ENCODE assay signal across 8 mouse cellular contexts in the genomic region with DNA sequence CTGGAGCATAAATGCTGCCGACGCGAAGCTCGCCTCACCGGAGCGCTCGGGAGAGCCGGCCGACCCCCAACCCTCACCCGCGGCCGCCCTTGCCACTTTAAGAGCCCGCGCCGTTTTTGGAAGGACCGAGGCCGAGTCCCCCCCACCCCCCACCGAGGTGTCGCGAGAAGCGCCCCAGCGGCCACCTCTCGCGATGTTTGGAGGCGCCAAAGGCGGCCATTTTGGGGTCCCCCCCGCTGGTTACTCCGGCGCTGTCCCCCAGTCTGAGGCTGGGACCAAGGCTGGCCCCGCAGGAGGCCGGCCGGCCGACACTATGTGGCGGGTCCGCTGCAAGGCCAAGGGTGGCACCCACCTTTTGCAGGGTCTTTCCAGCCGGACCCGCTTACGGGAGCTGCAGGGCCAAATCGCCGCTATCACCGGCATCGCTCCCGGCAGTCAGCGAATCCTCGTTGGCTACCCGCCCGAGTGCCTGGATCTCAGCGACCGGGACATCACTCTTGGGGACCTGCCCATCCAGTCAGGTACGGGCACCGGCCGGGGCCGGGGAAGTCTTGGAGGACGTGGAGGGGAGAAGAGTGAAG. TPM values are rescaled to one million over a fixed set of nuclear protein-coding genes. Genes with fewer than 3 reads are reported as not detected.
DNase-seq lines count a peak whose midpoint lies in the region; ATAC-seq and TF ChIP-seq lines count a peak whose summit lies in the region.

Gene Yod1, plus strand, starts transcription at position 37 of the 581 bp plus-strand sequence.

- no peak for TF ChIP-seq CTCF in lung, postnatal 0 days (IDR thresholded peaks at IDR 0.05)

- WGBS in hindbrain, embryonic 11.5 days, result under 1% methylated on average over 46 of the region's 54 CpGs
- WGBS in lung, postnatal 0 days, result under 1% methylated on average over 53 of the region's 54 CpGs

- peak; percentile 98 for DNase-seq in NIH3T3 (ENCODE audit: low read depth)
- DNase-seq in cerebellum, adult 9-11 months, result peak; percentile 91
- peak; percentile 57 to 86 for DNase-seq in frontal cortex, adult 2 months (ENCODE audit: extremely low spot score in 1 of 2, low spot score in 1 of 2)
- peak; percentile 95 for DNase-seq in hindbrain, embryonic 11.5 days (ENCODE audit: low spot score)
- DNase-seq in layer of hippocampus, postnatal 10 days (ENCODE audit: low spot score in 2 of 2), result peak; percentile 91 to 94
- DNase-seq in lung, postnatal 0 days (ENCODE audit: low spot score), result peak; percentile 92
- DNase-seq in ovary, postnatal 10 days (ENCODE audit: low spot score), result peak; percentile 80
- DNase-seq in thymus, postnatal 0 days (ENCODE audit: low spot score), result peak; percentile 94

- peak; percentile 82 for ATAC-seq in hindbrain, embryonic 11.5 days (ENCODE audit: low FRiP score)
- ATAC-seq in lung, postnatal 0 days, result peak; percentile 77

- TF ChIP-seq EP300 in lung, postnatal 0 days (IDR thresholded peaks at IDR 0.05), result peak; percentile 86

- H3K4me1 ChIP-seq in hindbrain, embryonic 11.5 days (replicated peaks; ENCODE audit: control insufficient read depth, insufficient read depth, low read length), result no peaks in the 10 kb centered on the region
- peaks cover 7% of the 10 kb centered on the region; the same call in 1 of the 2 replicates for H3K4me1 ChIP-seq in lung, postnatal 0 days (ENCODE audit: insufficient read depth, low read depth, low read length)

- H3K9me3 ChIP-seq in hindbrain, embryonic 11.5 days (ENCODE audit: control insufficient read depth, low read length), result no peaks in the 10 kb centered on the region
- no peaks in the 10 kb centered on the region for H3K9me3 ChIP-seq in lung, postnatal 0 days (ENCODE audit: low read length)

- no peaks in the 10 kb centered on the region for H3K27me3 ChIP-seq in hindbrain, embryonic 11.5 days (ENCODE audit: control insufficient read depth, insufficient read depth, low read length)
- H3K27me3 ChIP-seq in lung, postnatal 0 days (replicated peaks; ENCODE audit: insufficient read depth, low read length), result no peaks in the 10 kb centered on the region

- H3K4me3 ChIP-seq in hindbrain, embryonic 11.5 days (ENCODE audit: low read depth, low read length), result peak within 1 kb of the TSS; percentile 88
- peak within 1 kb of the TSS; percentile 90 for H3K4me3 ChIP-seq in lung, postnatal 0 days (ENCODE audit: low read depth, low read length)

- peak within 1 kb of the TSS; percentile 96 for H3K4me2 ChIP-seq in hindbrain, embryonic 11.5 days (replicated peaks; ENCODE audit: low read depth, low read length)
- peak within 1 kb of the TSS; percentile 76 for H3K4me2 ChIP-seq in lung, postnatal 0 days (replicated peaks; ENCODE audit: low read depth, low read length)

- H3K36me3 ChIP-seq in hindbrain, embryonic 11.5 days (ENCODE audit: control insufficient read depth, insufficient read depth, low read length), result no peaks in the 10 kb centered on the region
- no peaks in the 10 kb centered on the region for H3K36me3 ChIP-seq in lung, postnatal 0 days (ENCODE audit: insufficient read depth, low read length)

- peak within 1 kb of the TSS; percentile 82 for H3K27ac ChIP-seq in hindbrain, embryonic 11.5 days (ENCODE audit: low read depth, low read length)
- peak within 1 kb of the TSS; percentile 91 for H3K27ac ChIP-seq in lung, postnatal 0 days (ENCODE audit: low read length)

- peak within 1 kb of the TSS; percentile 98 for H3K9ac ChIP-seq in hindbrain, embryonic 11.5 days (ENCODE audit: low read depth, low read length)
- peak within 1 kb of the TSS; percentile 93 for H3K9ac ChIP-seq in lung, postnatal 0 days (replicated peaks; ENCODE audit: low read depth)

RNA-seq across cellular contexts. Expression of gene Yod1, which starts in this region (rescaled TPM):
- polyA plus RNA-seq in frontal cortex, adult 2 months (2012; rRNA removed), result 7.8 and 7.9 TPM in 2 replicates
- polyA plus RNA-seq in hindbrain, embryonic 11.5 days (2014; fragmentation: Nextera tagmentation; extraction: Ambion mirVana), result 14.8 and 17.7 TPM in 2 replicates
- total RNA-seq in layer of hippocampus, postnatal 10 days (2021), result 10 to 100 TPM; 10.6 to 10.7 TPM
- polyA plus RNA-seq in lung, postnatal 0 days (2015; fragmentation: Nextera tagmentation; extraction: Ambion mirVana), result 15.0 and 17.1 TPM in 2 replicates
- 14.8 and 17.2 TPM in 2 replicates for polyA plus RNA-seq in thymus, postnatal 0 days (2015; fragmentation: Nextera tagmentation; extraction: Ambion mirVana)

Comparison
In these comparisons a context has a peak if more than half of its experiments do, and no peak if none do; other contexts are left out.
1. Peak in every context shown above with its lines: DNase-seq, ATAC-seq, H3K4me3 ChIP-seq and H3K27ac ChIP-seq.